Mouse (Mus musculus): ENCODE measurements around the gene Serpinh1. TPM values are rescaled to one million over a fixed set of nuclear protein-coding genes. Genes with fewer than 3 reads are reported as not detected.
A peak's percentile ranks its signal among the peaks of the same experiment; 100 is the strongest.
"Not testable (repeated sequence)": the region's sequence is repeated elsewhere in the genome, so short reads cannot be mapped to it uniquely, and the experiment has no call there.

The Serpinh1 gene
- total RNA-seq, 1 experiment from 2014 or later, result not detected

DNA sequence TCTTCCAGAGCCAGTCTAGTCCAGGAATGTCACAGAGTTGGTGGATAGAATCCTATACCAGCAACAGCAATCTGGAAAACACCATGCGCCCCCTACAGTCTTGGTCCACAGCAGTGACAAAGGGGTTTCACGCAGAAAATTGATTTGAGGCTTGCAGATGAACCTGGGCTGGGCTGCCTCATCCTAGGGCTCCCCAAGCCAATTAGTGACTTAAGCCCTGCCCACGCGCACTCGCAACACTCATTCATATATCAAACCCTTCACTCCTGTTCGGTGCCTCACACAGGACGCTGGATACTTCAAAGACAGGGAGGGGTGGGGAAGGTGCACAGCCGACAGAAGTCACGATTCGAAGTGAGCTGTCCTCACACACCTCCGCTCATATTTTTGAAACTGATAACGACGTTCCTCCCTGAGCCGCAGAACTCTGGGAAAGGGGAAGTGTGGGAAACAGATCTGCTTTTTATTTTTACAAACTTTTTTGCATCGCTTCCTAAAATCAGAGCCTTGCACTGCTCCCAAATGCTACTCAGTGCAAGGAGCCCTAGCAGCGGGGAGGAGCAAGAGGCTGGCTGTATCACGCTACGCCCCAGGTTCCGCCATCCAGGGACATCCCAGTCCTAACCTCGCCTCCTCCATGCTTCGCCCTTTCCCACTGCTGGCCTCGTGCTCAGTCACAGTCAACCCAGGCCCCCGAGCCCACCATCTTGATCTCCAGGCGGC lies 27.6 kb upstream of the Serpinh1 start:
- peak; percentile 36; the same call in 1 of the 2 replicates for ATAC-seq (replicated peaks; ENCODE audit: insufficient number of reproducible peaks, low FRiP score, low TSS enrichment, poor library complexity, severe bottlenecking)

DNA sequence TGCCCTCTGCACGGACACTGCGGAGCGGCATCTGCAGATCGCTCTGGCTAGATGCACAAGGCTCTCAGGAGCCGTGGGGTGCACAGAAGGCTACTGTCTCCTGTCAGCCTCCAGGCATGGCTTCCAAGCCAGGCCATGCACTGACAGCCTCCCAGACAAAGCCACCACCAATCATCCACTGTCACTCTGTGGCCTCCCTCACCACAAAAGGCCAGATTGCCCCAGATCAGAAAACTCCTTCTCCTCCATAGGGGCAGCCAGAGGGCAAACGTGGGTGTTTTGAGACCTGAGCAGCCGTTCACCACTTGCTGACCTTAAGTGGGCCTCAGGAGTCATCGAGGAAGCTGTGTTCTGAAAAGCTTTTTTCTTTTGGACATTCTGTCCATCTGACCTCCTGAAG lies 25.8 kb upstream of the Serpinh1 start:
- no peak for ATAC-seq (replicated peaks; ENCODE audit: insufficient number of reproducible peaks, low FRiP score, low TSS enrichment, poor library complexity, severe bottlenecking)

DNA sequence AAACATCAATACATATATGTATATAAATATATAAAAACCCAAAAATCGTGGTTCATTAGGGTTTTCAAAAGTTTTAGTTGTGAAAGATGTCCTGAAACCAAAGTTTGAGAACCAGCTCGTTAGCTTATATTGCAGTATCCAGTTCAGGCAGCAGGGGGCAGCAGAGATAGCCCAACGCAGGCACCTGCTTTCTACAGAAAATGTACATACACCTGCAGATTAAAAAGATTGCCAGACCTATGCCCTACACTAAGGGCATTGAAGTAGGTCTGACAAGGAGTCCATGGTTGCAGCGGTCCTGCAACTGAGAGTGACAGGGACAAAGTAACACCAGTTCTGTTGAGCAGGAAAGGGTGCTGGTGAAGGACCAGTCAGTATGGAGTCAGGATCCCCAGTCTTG lies 22.4 kb upstream of the Serpinh1 start:
- peak; percentile 37; the same call in 1 of the 2 replicates for ATAC-seq (replicated peaks; ENCODE audit: insufficient number of reproducible peaks, low FRiP score, low TSS enrichment, poor library complexity, severe bottlenecking)

DNA sequence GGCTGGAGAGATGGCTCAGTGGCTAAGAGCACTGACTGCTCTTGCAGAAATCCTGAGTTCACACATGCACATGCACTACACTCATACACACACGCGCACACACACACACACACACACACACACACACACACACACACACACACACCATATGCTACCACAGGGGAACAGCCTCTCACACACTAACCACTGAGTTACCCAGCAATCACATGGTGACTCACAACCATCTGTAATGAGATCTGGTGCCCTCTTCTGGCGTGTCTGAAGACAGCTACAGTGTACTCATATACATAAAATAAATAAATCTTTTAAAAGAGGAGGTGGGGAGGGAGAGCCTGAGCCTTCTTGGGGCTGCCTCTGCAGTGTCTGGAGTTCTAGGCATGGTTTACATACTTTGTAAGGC lies 21.3 kb upstream of the Serpinh1 start:
- not testable (repeated sequence) for ATAC-seq (replicated peaks; ENCODE audit: insufficient number of reproducible peaks, low FRiP score, low TSS enrichment, poor library complexity, severe bottlenecking)

DNA sequence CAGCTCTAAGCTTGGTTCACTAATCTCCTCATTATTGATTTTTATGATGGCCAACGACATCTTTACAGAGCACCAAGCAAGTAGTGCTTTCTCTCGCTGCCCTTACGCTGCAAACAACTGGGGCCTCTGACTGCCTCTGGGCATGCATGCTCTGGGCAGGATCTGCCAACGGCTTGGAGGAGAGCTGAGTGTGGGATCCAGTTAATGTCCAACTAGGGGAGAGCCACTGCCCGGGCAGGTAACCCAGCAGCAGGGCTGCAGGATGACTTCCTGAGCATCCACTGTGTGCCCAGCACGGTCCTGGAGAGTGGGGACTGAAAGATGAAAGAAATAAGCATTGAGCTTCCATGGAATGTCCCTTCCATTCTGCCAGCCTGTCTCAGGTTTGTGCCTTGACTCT lies 13.7 kb upstream of the Serpinh1 start:
- no peak for ATAC-seq (replicated peaks; ENCODE audit: insufficient number of reproducible peaks, low FRiP score, low TSS enrichment, poor library complexity, severe bottlenecking)

DNA sequence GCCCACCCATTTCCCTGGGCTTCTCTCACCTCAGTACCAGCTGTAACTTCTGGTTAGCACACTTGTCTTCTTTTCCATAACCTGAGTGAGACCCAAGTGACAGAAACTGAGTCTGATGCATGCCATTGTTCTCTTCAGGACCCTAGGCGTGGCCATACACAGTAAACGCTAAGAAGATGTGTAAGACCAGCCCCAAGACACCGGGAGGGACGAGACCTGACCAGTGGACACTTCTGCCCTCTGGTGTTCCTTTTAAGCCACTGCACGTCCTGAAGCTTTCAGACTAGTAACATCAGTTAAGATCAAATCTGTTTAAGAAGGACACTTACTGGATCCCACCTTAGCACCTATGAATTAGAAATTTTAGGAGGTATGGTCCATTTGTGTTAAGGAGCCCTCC lies 12.0 kb upstream of the Serpinh1 start:
- peak; percentile 63; the same call in 1 of the 2 replicates for ATAC-seq (replicated peaks; ENCODE audit: insufficient number of reproducible peaks, low FRiP score, low TSS enrichment, poor library complexity, severe bottlenecking)

DNA sequence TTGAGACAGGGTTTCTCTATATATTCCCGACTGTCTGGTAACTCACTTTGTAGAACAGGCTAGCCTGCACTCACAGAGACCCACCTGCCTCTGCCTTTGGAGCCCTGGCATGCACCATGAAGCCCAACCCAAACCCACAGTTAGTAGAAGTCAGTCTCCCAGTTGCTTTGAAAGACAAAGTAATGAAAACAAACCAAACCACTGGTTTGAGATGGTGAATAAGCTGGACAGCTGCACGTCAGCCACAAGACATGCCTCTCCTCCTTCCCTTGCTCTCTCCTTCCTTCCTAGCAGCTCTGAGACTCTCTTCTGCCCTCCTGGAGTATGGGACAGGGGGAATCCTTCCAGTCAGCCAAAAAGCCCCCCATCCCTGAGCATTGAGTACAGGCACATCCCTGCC lies 9.1 kb upstream of the Serpinh1 start:
- ATAC-seq (replicated peaks; ENCODE audit: insufficient number of reproducible peaks, low FRiP score, low TSS enrichment, poor library complexity, severe bottlenecking), result no peak

DNA sequence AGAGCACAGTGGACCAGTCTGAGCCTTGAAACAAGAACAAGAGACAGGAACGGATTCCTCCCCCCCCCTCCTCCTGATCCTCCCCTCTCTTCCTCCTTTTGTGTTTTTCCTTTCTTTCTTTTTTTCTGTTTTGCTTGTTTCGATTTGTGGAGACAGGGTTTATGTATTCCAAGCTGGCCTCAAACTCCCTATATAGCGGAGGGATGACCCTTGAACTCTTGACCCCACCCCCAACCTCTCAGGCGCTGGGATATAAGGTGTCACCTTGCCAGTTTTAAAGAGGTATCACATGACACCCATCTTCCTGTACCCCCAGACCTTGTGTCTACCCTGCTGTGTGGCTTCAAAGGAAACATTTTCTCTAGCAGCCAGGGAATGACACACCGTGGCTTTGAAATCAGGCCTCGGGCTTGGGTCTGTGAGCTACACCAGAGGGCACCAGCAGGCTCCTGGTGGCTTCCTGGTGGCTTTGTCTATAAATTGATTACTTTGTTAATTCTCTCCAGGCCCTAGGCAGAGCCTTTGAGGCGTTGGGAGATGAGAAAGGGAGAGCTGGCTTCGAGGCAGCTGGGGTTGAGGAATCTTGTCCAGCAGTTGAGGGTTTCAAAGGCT lies 7.9 kb upstream of the Serpinh1 start:
- ATAC-seq (replicated peaks; ENCODE audit: insufficient number of reproducible peaks, low FRiP score, low TSS enrichment, poor library complexity, severe bottlenecking), result no peak

DNA sequence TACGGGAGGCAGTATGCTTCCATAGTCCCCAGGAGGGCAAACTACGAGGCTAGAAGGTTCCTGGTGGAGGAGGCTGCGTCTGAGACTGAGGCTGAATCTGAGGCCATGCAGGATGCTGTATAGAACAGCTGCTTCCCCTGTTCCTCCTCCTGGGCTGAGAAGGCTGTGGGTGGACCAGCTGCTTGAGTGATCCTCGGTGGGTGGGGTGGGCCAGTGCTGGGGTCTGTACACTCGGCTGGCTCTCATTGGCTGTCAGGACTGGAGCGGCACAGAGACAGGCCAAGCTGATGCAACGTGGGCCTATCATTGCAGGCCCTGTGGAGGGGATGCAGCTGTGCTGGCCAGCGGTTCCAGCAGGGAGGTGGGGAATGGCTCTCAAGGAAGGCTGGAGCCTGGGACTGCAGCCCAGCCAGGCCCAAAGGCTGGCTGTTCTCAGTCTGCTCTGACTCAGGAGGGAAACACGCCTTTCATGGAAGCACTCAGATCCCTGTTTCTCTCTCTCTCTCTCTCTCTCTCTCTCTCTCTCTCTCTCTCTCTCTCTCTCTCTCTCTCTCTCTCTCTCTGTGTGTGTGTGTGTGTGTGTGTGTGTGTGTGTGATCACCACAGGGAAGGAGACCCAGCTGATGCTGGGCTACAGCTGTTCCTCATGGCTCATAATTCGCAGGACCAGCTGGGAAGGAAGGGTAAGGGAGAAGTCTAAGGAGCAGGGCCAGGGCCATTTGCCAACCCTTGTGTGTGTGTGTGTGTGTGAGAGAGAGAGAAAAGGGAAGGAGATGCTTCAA lies 7.2 kb upstream of the Serpinh1 start:
- ATAC-seq (replicated peaks; ENCODE audit: insufficient number of reproducible peaks, low FRiP score, low TSS enrichment, poor library complexity, severe bottlenecking), result no peak

DNA sequence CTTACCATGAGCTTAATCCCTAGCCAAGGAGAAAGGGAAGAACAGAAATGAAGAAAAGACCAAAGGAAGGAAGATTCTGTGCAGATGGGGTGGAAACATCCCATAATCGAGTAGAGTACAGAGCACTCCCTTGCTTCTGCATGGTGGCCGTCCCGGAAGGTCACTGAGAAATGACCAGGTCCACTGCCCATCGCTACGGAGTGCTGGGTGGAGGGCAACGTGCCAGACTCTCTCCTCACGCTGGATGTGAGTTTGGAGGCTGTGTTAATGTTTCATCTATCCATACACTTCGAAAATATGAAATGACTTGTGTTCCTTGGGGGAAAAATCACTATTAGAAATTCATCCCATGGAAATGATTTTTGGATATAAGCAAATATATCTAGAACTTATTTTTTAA lies 5.3 kb upstream of the Serpinh1 start:
- ATAC-seq (replicated peaks; ENCODE audit: insufficient number of reproducible peaks, low FRiP score, low TSS enrichment, poor library complexity, severe bottlenecking), result no peak

DNA sequence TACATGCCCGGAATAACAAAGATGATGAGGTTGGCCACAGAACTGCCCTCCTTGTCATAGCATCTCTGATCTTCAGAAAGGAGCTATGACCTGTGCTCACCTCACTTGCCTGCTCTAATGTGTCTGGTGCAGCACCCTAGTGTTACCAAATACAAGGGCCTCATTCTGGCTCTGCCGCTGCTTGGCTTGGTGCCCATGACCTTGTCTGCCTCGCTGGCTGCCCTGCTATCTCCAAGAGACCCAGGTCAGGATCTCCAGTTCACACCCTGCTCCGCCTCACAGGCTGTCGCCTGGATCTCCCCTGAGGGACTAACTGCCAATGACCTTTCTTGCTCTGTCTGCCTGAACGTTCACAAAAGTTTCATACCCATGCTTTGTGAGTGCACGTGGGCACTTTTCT lies 4.2 kb upstream of the Serpinh1 start:
- ATAC-seq (replicated peaks; ENCODE audit: insufficient number of reproducible peaks, low FRiP score, low TSS enrichment, poor library complexity, severe bottlenecking), result no peak

DNA sequence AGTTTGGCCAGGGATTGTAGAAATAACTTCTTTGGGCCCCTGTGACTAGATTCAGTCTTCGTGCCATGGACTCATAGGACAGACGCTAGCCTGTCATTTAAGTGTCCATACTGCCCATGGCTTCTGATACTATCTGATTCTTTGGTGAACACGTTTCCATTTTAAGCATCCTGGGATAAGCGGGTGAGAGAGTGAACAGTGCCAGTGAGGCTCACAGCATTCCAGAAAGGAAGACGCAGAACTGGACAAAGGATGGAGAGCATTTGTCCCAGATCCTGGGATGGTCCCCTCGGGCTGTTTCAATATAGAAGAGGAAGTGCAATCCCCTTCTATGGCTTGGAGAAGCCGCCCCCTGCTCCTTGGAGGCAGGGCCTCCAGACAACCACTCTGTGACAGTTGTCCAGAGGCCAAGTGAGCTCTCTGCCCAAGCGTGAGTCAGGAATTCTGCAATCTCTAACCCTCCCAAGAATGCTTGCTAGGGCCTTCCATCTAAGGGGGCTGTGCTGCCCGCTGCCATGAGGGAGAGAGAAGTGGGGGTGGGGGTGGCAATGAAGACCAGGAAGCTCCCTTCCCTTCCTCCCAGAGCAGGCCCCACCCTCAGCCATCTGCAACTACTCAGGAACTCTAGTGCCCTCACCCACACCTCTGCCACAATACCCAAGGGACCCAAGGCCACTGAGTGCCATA lies 3.3 kb upstream of the Serpinh1 start:
- ATAC-seq (replicated peaks; ENCODE audit: insufficient number of reproducible peaks, low FRiP score, low TSS enrichment, poor library complexity, severe bottlenecking), result no peak

DNA sequence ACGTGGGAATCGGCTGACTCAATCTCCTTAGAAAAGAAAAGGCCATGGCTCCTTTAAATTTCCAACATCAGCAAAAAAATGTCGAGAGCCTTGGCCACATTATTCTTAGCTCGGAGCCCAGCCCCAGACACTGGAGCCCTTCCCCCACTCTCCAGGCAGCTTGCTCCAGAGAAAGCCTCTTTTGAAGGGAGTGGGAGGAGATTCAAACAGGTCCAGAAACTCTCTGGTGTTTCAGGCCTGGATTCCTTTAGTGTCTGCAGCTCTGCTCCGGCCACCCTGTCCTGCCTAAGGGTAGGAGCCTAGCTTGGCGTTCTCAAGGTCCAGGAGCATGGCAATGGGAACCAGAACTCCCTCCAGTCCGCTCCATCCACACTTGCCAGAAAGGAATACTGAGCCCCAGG lies 2.7 kb upstream of the Serpinh1 start:
- ATAC-seq (replicated peaks; ENCODE audit: insufficient number of reproducible peaks, low FRiP score, low TSS enrichment, poor library complexity, severe bottlenecking), result no peak

DNA sequence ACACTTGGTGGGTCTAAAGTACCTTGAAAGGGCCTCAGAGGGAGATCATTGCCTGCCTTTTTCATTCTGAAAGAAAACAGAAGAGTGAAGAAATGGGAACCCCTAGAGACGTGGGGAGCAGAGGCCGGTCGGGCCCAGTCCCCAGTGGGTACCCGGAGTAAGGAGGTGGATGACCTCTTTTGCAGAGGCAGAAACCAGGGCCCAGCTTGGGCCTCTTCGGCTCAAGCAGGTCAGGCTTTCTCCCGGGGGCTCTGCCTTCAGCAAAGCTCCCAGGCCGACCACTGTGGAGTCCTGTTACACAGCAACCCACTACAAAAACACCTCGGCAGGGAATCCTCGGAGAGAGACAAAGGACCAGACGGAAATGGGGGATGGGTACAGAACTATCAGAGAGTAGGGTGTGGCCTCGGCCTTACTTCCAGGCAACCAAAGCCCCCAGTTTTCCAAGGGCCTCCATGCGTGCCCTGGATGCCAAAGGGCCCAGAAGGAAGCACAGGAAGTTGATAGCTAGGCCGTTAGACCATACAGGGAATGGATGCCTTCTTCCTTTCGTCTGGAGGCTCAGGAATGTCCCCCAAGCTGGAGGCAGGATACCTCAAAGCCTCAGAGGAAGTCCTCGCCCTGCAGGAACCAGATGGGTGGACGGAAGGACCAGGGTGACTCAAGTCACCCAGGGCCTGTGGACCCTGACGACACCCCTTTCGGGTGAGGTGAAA lies 1.1 kb downstream of the Serpinh1 start:
- ATAC-seq (replicated peaks; ENCODE audit: insufficient number of reproducible peaks, low FRiP score, low TSS enrichment, poor library complexity, severe bottlenecking), result no peak

DNA sequence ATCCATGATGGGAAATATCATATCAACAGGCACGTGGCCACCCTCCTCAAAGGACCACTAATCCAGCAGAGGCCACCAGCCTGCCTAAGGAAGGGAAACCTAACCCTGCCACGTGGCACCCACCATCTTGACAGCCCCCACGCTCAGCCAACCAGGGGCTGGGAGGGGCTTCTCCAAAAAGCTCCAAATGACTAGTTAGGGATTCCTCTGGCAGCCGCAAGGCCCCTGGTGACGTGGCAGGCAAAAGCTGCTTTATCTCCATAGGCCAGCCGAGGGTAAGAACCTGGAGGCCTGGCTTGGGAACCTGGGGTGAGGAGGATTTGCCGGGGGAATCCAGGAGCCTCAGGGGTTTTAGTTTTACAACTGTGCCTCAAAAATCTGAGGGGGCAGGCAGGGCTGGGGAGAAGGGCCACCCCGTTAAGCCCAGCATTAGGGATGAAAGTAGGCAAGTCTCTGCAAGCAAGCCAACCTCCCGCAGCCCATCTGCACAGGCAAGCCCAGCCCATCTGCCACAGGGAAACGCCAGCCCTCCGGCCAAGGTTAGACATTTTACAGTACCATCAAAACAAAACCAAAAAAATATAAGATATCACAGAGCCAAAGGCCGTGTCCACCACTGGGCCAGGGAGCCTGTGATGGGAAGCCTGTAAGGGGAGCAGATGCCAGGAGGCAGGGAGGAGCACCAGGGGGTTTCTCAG lies 1.8 kb downstream of the Serpinh1 start:
- no peak for ATAC-seq (replicated peaks; ENCODE audit: insufficient number of reproducible peaks, low FRiP score, low TSS enrichment, poor library complexity, severe bottlenecking)

DNA sequence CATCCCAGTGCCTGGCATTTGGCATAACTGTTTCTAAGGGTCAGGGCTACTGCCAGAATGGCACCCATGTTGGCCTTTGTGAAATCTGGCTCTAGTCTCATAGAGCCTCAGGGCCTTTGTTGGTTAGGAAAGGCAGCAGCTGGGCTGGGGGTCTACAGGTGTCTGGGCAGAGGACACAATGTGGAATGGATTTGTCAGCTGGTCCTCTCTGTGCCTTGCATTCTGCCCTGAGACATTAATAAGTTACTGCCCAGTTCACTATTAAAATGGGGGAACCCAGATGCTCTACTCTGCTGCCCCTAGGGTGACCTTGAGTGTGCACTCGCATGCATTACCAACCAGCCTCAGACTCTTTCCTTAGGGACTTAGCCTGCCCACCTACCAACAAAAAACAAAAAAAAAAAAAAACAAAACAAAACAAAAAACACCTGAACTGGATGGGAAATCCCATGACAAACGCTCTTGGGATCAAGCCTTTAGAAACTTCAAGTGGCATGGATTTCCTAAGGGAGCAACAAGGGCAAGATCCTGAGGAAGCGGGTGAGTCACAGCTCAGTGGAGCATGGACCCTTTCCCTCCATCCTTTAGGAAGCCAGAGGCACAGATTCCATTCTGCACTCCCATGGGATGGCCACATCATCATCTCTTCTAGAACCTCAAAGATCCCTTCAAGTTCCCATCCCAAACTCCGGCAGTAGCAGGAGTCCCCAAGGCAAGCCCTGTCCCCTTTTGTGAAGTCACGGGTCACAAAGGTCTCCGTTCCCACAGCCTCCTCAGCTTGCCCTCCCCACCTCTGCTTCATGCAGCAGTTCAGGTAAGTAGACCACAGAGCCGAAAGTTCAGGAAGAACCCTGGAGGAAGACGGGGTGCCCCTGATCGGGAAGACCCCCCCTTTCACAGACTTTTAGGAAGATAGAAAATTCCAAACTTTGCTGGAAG lies 3.0 kb downstream of the Serpinh1 start:
- ATAC-seq (replicated peaks; ENCODE audit: insufficient number of reproducible peaks, low FRiP score, low TSS enrichment, poor library complexity, severe bottlenecking), result no peak

DNA sequence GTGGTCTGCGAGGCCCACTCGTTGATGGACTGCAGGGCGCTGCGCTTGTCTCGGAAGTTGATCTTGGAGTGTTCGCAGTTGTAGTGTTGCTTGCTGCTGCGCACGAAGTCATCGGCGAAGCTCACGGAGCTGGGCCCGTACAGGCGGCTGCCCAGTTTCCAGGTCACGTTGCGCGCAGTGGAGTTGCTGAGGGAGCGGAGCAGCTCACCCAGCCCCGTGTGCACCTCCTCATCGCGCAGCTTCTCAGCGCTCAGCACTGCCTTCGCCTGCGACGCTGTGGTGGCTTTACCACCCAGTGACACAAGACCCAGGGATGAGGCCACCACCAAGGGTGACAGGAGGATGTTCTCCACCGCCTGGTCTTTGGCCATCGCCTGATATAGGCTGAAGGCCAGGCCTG lies 4.2 kb downstream of the Serpinh1 start:
- no peak for ATAC-seq (replicated peaks; ENCODE audit: insufficient number of reproducible peaks, low FRiP score, low TSS enrichment, poor library complexity, severe bottlenecking)
